Mouse (Mus musculus) liver, embryonic 13.5 days (tissue): Measurements from ENCODE around the gene Maff. TPM values are rescaled to one million over a fixed set of nuclear protein-coding genes. Genes with fewer than 3 reads are reported as not detected.
A peak's percentile ranks its signal among the peaks of the same experiment; 100 is the strongest.

Experiments
- ATAC-seq: fragments of 200-750 bp; cut with Nextera tagmentation; 2 replicates; pipeline ENCODE4 v1.8.0; 2017; ENCODE audit warnings: low read depth, mild to moderate bottlenecking, moderate number of reproducible peaks, moderate library complexity
- DNase-seq: peaks from one replicate; pipeline ENCODE4 v3.0.0; 2022
- H3K27ac ChIP-seq: fragments of 300-500 bp; sonication (generic); 2 replicates; pipeline ENCODE4 v1.5.1; 2015; ENCODE audit warnings: moderate library complexity, mild to moderate bottlenecking, inconsistent platforms
- H3K27me3 ChIP-seq: fragments of 300-500 bp; sonication (generic); 2 replicates; pipeline ENCODE4 v1.6.1; 2015; ENCODE audit warnings: mild to moderate bottlenecking, inconsistent platforms
- H3K36me3 ChIP-seq: fragments of 300-500 bp; sonication (generic); 2 replicates; pipeline ENCODE4 v1.6.1; 2015; ENCODE audit warnings: mild to moderate bottlenecking, inconsistent platforms
- H3K4me1 ChIP-seq: fragments of 300-500 bp; sonication (generic); replicated peaks from 2 replicates; pipeline ENCODE4 v1.6.1; 2015; ENCODE audit warnings: inconsistent platforms
- H3K4me2 ChIP-seq: fragments of 300-500 bp; sonication (generic); 2 replicates; pipeline ENCODE4 v1.6.1; 2015; ENCODE audit warnings: inconsistent platforms, mild to moderate bottlenecking, moderate library complexity
- H3K4me3 ChIP-seq: fragments of 300-500 bp; sonication (generic); replicated peaks from 2 replicates; pipeline ENCODE4 v1.5.1; 2015; ENCODE audit warnings: mild to moderate bottlenecking, inconsistent platforms
- H3K9ac ChIP-seq: fragments of 300-500 bp; sonication (generic); 2 replicates; pipeline ENCODE4 v1.6.1; 2015; ENCODE audit warnings: mild to moderate bottlenecking, inconsistent platforms
- H3K9me3 ChIP-seq: fragments of 300-500 bp; sonication (generic); replicated peaks from 2 replicates; pipeline ENCODE4 v1.6.1; 2016; ENCODE audit warnings: inconsistent platforms
- WGBS: fragments of 180-500 bp; shearing (Covaris S2); methylation state at CpG from one replicate; pipeline ENCODE4 v1.1.7; 2015; ENCODE audit not compliant: insufficient replicate concordance; 5-methylcytosine and 5-hydroxymethylcytosine counted together
- polyA plus RNA-seq: library from polyadenylated mRNA; unstranded; fragments of >200 nt; fragmentation: Nextera tagmentation; extraction: Ambion mirVana; gene quantifications from 2 replicates; pipeline ENCODE4 v1.2.1, GENCODE M21; 2015

Gene Maff
- polyA plus RNA-seq, 1 experiment from 2014 or later, result 0.95 TPM

DNA sequence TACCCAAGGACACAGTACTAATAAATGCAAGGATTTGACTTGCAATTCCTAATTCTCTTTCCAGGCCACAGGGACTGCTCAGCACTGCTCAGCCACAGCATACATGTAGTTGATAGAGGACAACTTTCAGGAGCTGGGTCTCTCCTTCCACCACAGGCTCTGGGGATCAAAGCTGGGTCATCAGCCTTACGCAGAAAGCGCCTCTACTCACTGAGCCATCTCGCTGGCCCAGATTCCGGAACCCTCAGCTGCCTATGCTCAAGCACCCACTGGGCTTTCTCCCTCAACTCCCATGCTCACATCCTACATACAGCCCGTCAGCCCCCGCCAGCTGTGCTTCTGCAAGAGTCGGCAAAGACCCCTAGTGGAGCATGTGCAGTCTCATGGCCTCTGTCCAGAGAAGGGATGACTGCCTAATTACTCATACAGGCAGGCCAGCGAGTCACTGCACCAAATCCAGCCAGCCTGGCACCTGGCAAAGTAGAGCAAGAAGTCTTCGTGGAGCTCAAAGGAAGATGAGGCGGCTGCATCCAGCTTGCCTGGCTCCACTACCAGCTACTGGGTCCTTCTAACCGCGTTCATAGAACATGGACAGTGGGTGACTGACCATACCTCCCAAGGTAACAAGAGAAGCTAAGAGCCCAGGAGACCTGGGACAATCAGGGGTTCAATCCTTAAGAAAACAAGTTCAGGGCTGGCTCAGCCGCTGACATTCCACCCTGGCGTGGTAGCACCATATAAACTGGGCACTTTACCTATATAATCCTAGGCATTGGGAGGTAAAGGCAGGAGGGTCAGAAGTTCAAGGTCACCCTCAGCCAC, 53.0 kb downstream of the Maff start:
- DNase-seq, result no peak
- ATAC-seq, result no peak
- no peak overlapping the region for H3K4me3 ChIP-seq
- H3K27ac ChIP-seq, result no peak overlapping the region
- H3K27me3 ChIP-seq, result peaks cover 3% of the 10 kb centered on the region; the same call in 1 of the 2 replicates
- no peaks in the 10 kb centered on the region for H3K36me3 ChIP-seq
- H3K9me3 ChIP-seq, result no peaks in the 10 kb centered on the region
- 77% methylated on average over 14 of the region's 14 CpGs for WGBS
- no peak overlapping the region for H3K9ac ChIP-seq
- H3K4me2 ChIP-seq, result no peak overlapping the region
- peaks cover 75% of the 10 kb centered on the region for H3K4me1 ChIP-seq

DNA sequence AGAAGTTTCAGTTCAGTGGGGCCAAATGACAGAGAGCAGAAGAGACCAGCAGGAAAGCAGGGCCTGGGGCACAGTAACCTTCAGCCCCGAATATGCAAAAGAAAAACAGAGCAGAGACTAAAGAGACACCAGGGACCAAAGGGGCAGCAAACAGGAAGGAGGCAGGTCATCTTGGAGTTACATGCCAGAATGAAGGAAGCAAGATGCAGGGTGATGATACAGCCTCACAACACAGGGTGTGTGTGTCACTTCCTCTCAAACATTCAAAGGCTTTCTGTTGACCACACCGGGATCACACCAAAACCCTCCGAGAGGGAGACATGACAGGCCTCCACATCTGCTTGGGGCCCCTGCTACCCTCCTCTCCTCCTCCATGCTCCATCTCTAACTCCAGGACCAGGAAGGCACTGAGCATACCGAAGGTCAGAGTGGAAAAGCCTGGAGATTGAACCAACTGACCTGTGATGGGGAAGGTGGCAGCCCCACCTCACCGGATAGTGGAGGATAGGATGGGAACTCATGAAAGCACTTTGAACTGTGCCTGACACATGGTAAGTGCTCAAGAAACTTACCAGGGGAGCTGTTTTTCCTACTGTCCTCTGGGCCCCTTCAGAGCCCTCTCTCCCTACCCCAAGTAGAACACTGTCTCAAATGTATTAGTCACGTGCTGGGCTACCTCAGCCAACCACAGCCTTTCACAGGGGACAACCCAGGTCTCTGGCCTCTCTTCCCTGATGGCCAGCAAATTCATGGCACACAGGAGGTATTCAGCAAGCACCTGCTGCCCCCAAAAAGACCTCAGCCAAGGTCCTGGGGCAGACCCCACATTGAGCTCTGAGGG, 53.9 kb downstream of the Maff start:
- no peak for DNase-seq
- Histone ChIP-seq H3K9ac (no peak overlapping the region), H3K4me2 (peak overlapping the region; percentile 6; the same call in 1 of the 2 replicates)

DNA sequence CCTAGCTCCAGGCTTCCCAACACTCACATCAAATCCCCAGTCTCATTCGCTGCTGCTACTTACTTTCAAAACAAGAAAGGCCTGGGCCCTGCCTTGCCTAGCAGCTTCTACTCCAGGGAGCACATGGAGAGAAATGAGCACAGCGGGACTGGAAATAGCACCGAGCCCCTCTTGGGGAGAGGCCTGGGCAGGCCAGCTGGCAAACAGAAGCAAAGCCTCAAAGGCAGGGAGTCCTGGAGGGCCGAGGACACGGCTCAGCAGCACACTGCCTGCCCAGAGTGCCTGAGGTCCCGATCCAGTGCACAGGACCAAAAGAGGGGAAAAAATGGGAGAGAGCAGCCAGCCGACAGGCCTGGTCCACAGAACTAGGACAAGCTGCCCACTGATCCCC, 54.5 kb downstream of the Maff start:
- Histone ChIP-seq H3K9me3 (no peaks in the 10 kb centered on the region), H3K9ac (no peak overlapping the region), H3K36me3 (no peaks in the 10 kb centered on the region), H3K4me2 (no peak overlapping the region), H3K27me3 (peaks cover 6% of the 10 kb centered on the region; the same call in 1 of the 2 replicates), H3K4me1 (peaks cover 60% of the 10 kb centered on the region), H3K4me3 (no peak overlapping the region), H3K27ac (no peak overlapping the region)
- WGBS, result 74% methylated on average over 7 of the region's 7 CpGs
- ATAC-seq, result no peak
- DNase-seq, result no peak

More for the DNA sequence above, 53.9 kb downstream of the Maff start:
- Histone ChIP-seq H3K36me3 (no peaks in the 10 kb centered on the region), H3K27ac (no peak overlapping the region; the same call in 1 of the 2 replicates), H3K9me3 (no peaks in the 10 kb centered on the region), H3K4me3 (no peak overlapping the region), H3K27me3 (peaks cover 6% of the 10 kb centered on the region; the same call in 1 of the 2 replicates), H3K4me1 (peaks cover 66% of the 10 kb centered on the region)
- WGBS, result 29% methylated on average over 6 of the region's 6 CpGs
- no peak for ATAC-seq

DNA sequence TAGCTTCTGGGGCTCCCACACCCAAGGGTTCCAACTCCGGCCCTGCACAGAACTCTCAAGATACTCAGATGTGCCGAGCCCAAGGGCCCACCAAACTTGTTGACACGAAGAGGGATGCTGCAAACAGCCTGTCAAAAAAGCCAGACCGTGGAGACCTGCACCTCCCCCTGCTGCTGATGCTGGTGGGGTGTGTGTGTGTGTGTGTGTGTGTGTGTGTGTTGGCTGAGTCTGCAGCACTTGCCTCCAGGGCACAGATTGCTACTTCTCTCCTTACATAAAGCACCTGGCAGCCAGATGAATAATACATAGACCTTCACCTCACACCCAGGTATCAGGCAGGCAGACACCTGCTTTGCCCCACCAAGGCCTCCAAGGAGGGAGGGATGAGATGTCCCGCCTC, 55.8 kb downstream of the Maff start:
- Histone ChIP-seq H3K27me3 (peaks cover 6% of the 10 kb centered on the region; the same call in 1 of the 2 replicates), H3K9me3 (no peaks in the 10 kb centered on the region), H3K4me1 (peaks cover 48% of the 10 kb centered on the region), H3K4me3 (peak overlapping the region; percentile 81), H3K36me3 (no peaks in the 10 kb centered on the region), H3K27ac (no peak overlapping the region), H3K4me2 (peak overlapping the region; percentile 93), H3K9ac (peak overlapping the region; percentile 80)
- no peak for ATAC-seq
- DNase-seq, result no peak
- WGBS, result 24% methylated on average over 5 of the region's 5 CpGs

DNA sequence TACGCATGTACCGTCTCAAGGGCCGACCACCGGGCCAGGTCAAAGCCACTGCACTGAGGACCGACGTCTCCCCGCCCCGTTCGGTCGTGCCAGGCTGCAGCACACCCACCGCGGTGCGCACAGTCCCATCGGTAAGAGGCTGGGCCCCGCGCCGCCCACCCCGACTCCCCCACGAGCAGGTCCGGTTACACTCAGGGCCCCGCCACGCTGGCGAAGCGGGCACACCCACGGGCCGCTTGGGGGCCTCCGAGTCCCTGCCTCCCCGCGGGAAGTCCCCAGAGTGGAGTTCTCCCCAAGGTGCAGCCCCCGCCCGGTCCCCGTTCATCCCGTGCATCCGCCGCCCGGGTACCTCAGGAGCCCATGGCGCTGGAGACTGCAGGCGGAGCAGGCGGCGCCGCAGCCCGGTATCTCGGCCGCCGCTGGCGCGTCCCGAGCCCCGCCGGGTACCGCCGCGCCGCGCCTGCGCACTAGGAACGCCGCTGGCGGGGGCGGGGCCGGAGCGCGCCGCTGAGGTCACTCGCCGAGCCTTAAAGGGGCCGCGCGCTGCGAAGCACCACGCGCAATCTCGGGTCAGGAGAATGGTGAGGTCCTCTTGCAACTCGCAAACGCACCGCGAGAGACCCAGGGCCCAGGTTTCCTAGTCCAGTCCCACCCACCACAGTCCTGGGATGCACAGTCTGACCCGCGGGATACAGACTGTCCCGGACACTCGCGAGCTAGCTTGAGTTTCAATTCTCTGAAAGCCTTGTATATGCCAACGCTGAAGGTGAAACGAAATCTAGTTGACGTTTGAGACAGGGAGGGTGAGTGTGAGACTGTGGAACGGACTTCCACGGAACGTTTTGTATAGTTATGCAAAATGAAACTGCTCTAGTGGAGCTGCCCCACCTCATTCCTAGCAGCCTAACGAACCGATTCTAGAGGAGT, 56.7 kb downstream of the Maff start, which contains the start of gene Tmem184b:
Gene Tmem184b, minus strand, starts transcription at position 734 of the 927 bp plus-strand sequence.
- peak within 1 kb of the TSS; percentile 93 for H3K4me2 ChIP-seq
- under 1% methylated on average over 75 of the region's 90 CpGs for WGBS
- H3K27me3 ChIP-seq, result peaks cover 6% of the 10 kb centered on the region; the same call in 1 of the 2 replicates
- peaks cover 44% of the 10 kb centered on the region for H3K4me1 ChIP-seq
- H3K9me3 ChIP-seq, result no peaks in the 10 kb centered on the region
- no peak within 1 kb of the TSS for H3K27ac ChIP-seq
- peak; percentile 76 for DNase-seq
- peak within 1 kb of the TSS; percentile 80 for H3K9ac ChIP-seq
- no peaks in the 10 kb centered on the region for H3K36me3 ChIP-seq
- ATAC-seq, result peak; percentile 85
- H3K4me3 ChIP-seq, result peak within 1 kb of the TSS; percentile 81

DNA sequence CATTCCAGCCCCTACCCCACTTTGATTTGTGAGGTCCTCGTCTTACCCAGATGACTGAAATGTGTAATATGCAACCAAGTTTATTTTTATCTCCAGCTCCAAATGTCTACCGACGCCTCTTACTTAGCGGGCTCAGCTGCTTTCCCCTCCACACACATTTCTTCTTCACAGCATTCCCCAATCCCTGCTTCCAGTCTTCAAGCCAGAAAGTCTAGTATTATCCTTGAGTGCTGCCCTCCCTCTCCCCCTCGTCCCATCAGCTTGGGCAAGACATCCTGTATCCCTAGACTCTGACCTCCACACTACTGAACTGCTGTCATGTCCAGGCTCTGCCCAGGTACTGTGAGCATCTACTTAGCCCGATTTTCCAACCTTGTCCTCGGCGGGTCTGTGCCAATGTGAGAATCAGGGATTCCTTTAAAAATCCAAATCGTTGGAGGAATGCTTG, 57.4 kb downstream of the Maff start:
- peak overlapping the region; percentile 81 for H3K4me3 ChIP-seq
- H3K9ac ChIP-seq, result peak overlapping the region; percentile 80
- H3K27ac ChIP-seq, result no peak overlapping the region
- DNase-seq (no peak), ATAC-seq (no peak)
- peaks cover 6% of the 10 kb centered on the region; the same call in 1 of the 2 replicates for H3K27me3 ChIP-seq
- H3K9me3 ChIP-seq, result no peaks in the 10 kb centered on the region
- peak overlapping the region; percentile 93 for H3K4me2 ChIP-seq
- H3K4me1 ChIP-seq, result peaks cover 44% of the 10 kb centered on the region
- no peaks in the 10 kb centered on the region for H3K36me3 ChIP-seq
- 12% methylated on average over 9 of the region's 9 CpGs for WGBS

DNA sequence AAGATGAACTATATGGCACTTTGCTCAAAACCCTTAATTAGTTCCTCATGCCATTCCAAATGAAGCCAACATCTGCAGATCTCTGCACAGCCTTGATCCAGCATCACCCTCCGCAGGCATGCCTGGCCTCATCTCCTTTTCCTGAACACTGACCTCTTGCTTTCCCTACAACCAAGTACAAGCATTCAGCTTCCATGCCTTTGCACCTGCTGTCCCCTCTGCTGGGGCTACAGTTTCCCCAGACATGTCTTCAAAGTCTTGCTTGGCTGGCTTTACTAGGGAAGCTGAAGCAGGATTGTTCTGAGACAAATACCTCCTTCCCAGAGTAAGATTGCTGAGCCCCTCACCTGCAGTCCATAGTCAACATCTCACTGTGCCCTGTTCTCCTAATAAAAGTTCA, 57.9 kb downstream of the Maff start:
- Histone ChIP-seq H3K9me3 (no peaks in the 10 kb centered on the region), H3K4me1 (peaks cover 43% of the 10 kb centered on the region), H3K27ac (no peak overlapping the region), H3K36me3 (no peaks in the 10 kb centered on the region), H3K4me3 (no peak overlapping the region), H3K27me3 (peaks cover 6% of the 10 kb centered on the region; the same call in 1 of the 2 replicates), H3K4me2 (0 out of 2 replicates have a peak overlapping the region, but pooled peaks have one; percentile 93), H3K9ac (no peak overlapping the region)
- ATAC-seq, result no peak
- 45% methylated on average over 1 of the region's 1 CpGs for WGBS
- DNase-seq, result no peak

DNA sequence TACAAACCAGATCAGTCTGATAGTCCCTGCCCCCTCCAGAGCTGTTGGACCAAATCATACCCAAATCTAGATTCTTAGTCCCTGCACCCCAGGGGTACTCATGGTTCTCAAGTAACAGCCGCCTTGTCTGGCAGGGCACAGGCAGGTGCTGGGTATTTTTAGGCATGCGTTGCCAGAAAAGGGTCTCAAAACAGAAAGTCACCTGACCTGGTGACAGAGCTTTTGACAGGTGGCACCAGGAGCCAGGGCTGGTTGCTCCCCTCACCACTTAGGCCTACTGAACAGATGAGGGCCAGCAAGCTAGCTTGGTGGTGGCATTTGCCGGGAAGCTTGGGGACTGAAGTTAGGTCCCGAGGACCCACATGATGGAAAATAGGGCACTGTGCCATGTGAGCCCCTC, 60.1 kb downstream of the Maff start:
- Histone ChIP-seq H3K9me3 (no peaks in the 10 kb centered on the region), H3K36me3 (no peaks in the 10 kb centered on the region), H3K9ac (no peak overlapping the region), H3K4me2 (no peak overlapping the region), H3K4me3 (no peak overlapping the region), H3K27ac (no peak overlapping the region), H3K4me1 (peaks cover 20% of the 10 kb centered on the region), H3K27me3 (peaks cover 6% of the 10 kb centered on the region; the same call in 1 of the 2 replicates)
- 78% methylated on average over 4 of the region's 4 CpGs for WGBS
- ATAC-seq (no peak), DNase-seq (no peak)
